In the genomic region with DNA sequence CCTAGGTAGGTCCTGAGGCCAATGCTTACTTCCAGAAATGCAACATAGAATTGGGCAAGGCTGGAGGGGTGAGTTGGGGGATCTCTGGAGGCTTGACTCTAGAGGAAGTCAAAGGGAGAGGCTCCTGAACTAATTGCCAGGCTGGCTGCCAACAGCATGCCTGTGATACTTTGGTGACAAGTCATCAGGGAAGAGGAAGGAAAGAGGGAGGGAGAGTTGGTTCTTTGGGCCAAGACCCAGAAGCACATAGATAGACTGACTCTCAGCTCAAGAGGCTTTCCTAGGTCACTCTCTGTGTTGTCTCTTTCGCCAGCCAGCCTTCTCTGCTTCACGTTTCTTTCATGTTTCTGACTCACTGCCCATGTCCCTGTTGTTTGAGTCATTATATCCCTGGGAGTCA, we compare ENCODE assay signal across 13 mouse cellular contexts. TPM values are rescaled to one million over a fixed set of nuclear protein-coding genes. Genes with fewer than 3 reads are reported as not detected.
DNase-seq lines count a peak whose midpoint lies in the region; TF ChIP-seq lines count a peak whose summit lies in the region.
"Had no signal": no experiment of that assay in that cellular context is flagged by ENCODE, and none has a peak within 500 bp of the region (broad histone marks: within the 10 kb centered on the region; RNA-seq: fewer than 3 reads in every experiment).

No protein-coding gene starts in this region.

- DNase-seq in urinary bladder, postnatal 14 days (ENCODE audit: low spot score), result peak; percentile 51
- DNase-seq in urinary bladder, postnatal 36 days (ENCODE audit: low spot score in 2 of 2), result no peak
- DNase-seq in kidney, postnatal 14 days, result peak; percentile 64
- no peak for DNase-seq in ovary, postnatal 14 days (ENCODE audit: low spot score)
- DNase-seq in natural killer cell, adult 2 months (ENCODE audit: low spot score in 2 of 2), result no peak
- no peak for DNase-seq in testis, postnatal 14 days (ENCODE audit: low spot score)

- no peak for TF ChIP-seq CTCF in embryonic fibroblast, embryonic 13.5 days (IDR thresholded peaks at IDR 0.05; ENCODE audit: borderline replicate concordance, insufficient read depth, low read length)

- H3K36me3 ChIP-seq in myocyte (ENCODE audit: control insufficient read depth, insufficient read depth), result no peaks in the 10 kb centered on the region
- H3K36me3 ChIP-seq: hindbrain, embryonic 12.5 days had no signal

- peak overlapping the region; percentile 63 for H3K27ac ChIP-seq in embryonic fibroblast, embryonic 13.5 days (ENCODE audit: insufficient read depth, low read length)
- H3K27ac ChIP-seq: hindbrain, embryonic 12.5 days; stomach, postnatal 0 days had no signal

- H3K4me3 ChIP-seq in embryonic fibroblast, embryonic 13.5 days (ENCODE audit: insufficient read depth, low read length), result no peak overlapping the region
- no peak overlapping the region for H3K4me3 ChIP-seq in myocyte
- H3K4me3 ChIP-seq: hindbrain, embryonic 12.5 days; megakaryocyte, embryonic 14.5 days had no signal

- H3K4me1 ChIP-seq in embryonic fibroblast, embryonic 13.5 days (ENCODE audit: control insufficient read depth, insufficient read depth, low read length), result peaks cover 12% of the 10 kb centered on the region
- H3K4me1 ChIP-seq: hindbrain, embryonic 12.5 days had no signal

- no peak overlapping the region for H3ac ChIP-seq in myocyte (ENCODE audit: control insufficient read depth, insufficient read length)

- no peaks in the 10 kb centered on the region for H3K27me3 ChIP-seq in myocyte (ENCODE audit: control insufficient read depth, insufficient read depth, insufficient read length)
- H3K27me3 ChIP-seq: hindbrain, embryonic 12.5 days had no signal

- H3K4me2 ChIP-seq in myocyte (ENCODE audit: low read depth), result peak overlapping the region; percentile 51
- H3K4me2 ChIP-seq: hindbrain, embryonic 12.5 days had no signal

- no peak for TF ChIP-seq POLR2A in embryonic fibroblast, embryonic 13.5 days (IDR thresholded peaks at IDR 0.05; ENCODE audit: low read depth, low read length)
- TF ChIP-seq POLR2A in myocyte (IDR thresholded peaks at IDR 0.05; ENCODE audit: insufficient read length, low read depth), result no peak

- no peaks in the 10 kb centered on the region for H3K79me2 ChIP-seq in myocyte (ENCODE audit: control insufficient read depth, insufficient read depth)

TF ChIP-seq in myocyte, 11 proteins besides CTCF, POLR2A, EP300 and RAD21:
- TF ChIP-seq USF1 (IDR thresholded peaks at IDR 0.05; ENCODE audit: low read depth) (no peak), CEBPB (IDR thresholded peaks at IDR 0.05; ENCODE audit: insufficient read depth, poor library complexity, severe bottlenecking) (no peak), MYOD1 (IDR thresholded peaks at IDR 0.05; ENCODE audit: control insufficient read depth in 1 of 3, insufficient read length in 2 of 3, low read depth in 2 of 3) (no peak), MAX (IDR thresholded peaks at IDR 0.05; ENCODE audit: low read depth) (no peak), E2F4 (IDR thresholded peaks at IDR 0.05; ENCODE audit: insufficient read depth) (no peak), POLR2AphosphoS2 (IDR thresholded peaks at IDR 0.05; ENCODE audit: insufficient read length, low read depth) (no peak), MYOG (IDR thresholded peaks at IDR 0.05; ENCODE audit: control insufficient read depth in 1 of 3, insufficient read depth in 1 of 3, insufficient read length in 2 of 3, low read depth in 2 of 3) (no peak), TCF3 (IDR thresholded peaks at IDR 0.05; ENCODE audit: insufficient read length, low read depth) (no peak), TCF12 (IDR thresholded peaks at IDR 0.05; ENCODE audit: insufficient read depth, poor library complexity, severe bottlenecking) (no peak), SRF (IDR thresholded peaks at IDR 0.05; ENCODE audit: control insufficient read depth, insufficient read length, low read depth) (no peak), REST (IDR thresholded peaks at IDR 0.05; ENCODE audit: insufficient read depth, insufficient read length) (no peak)
TF ChIP-seq in myocyte: peak in this region for 0.

RNA-seq across cellular contexts. Expression of a gene that starts 10.9 kb away (rescaled TPM):
- 0.44 and 0.92 TPM in 2 replicates for polyA plus RNA-seq in embryonic fibroblast, embryonic 13.5 days (2011; ENCODE audit: insufficient read length, low read depth, missing spikeins)
- polyA plus RNA-seq in myocyte (2012; fragmentation: generic; extraction: Trizol), result 0.07 TPM

RNA-seq across cellular contexts. Expression of a gene that starts 19.7 kb away (rescaled TPM):
- polyA plus RNA-seq in embryonic fibroblast, embryonic 13.5 days (2011; ENCODE audit: insufficient read length, low read depth, missing spikeins), result 60.4 and 65.2 TPM in 2 replicates
- polyA plus RNA-seq in myocyte (2012; fragmentation: generic; extraction: Trizol), result 153 TPM

RNA-seq across cellular contexts. Expression of a gene that starts 26.6 kb away (rescaled TPM):
- 37.8 and 55.0 TPM in 2 replicates for polyA plus RNA-seq in embryonic fibroblast, embryonic 13.5 days (2011; ENCODE audit: insufficient read length, low read depth, missing spikeins)
- 58.6 TPM for polyA plus RNA-seq in myocyte (2012; fragmentation: generic; extraction: Trizol)

RNA-seq across cellular contexts. Expression of a gene that starts 26.6 kb away (rescaled TPM):
- polyA plus RNA-seq in embryonic fibroblast, embryonic 13.5 days (2011; ENCODE audit: insufficient read length, low read depth, missing spikeins), result 9.0 and 11.6 TPM in 2 replicates
- polyA plus RNA-seq in myocyte (2012; fragmentation: generic; extraction: Trizol), result 6.1 TPM

RNA-seq across cellular contexts. Expression of a gene that starts 33.9 kb away (rescaled TPM):
- not detected in 2 replicates for polyA plus RNA-seq in embryonic fibroblast, embryonic 13.5 days (2011; ENCODE audit: insufficient read length, low read depth, missing spikeins)
- not detected for polyA plus RNA-seq in myocyte (2012; fragmentation: generic; extraction: Trizol)
- polyA plus RNA-seq: frontal cortex, adult 2 months; hindbrain, embryonic 12.5 days; limb, embryonic 14.5 days had no signal

Comparison
In these comparisons a context has a peak if more than half of its experiments do, and no peak if none do; other contexts are left out.
1. DNase-seq: peak in urinary bladder, postnatal 14 days (single experiment) and kidney, postnatal 14 days (single experiment); none in urinary bladder, postnatal 36 days (0 of 2), ovary, postnatal 14 days (single experiment), natural killer cell, adult 2 months (0 of 2) and testis, postnatal 14 days (single experiment).